Mouse (Mus musculus) megakaryocyte, embryonic 14.5 days (primary cell): Measurements from ENCODE around the gene Il20. TPM values are rescaled to one million over a fixed set of nuclear protein-coding genes. Genes with fewer than 3 reads are reported as not detected.

Experiments used
- H3K27me3 ChIP-seq: replicated peaks from 2 replicates; pipeline ENCODE3; 2012; ENCODE audit warnings: inconsistent platforms
- H3K36me3 ChIP-seq: replicated peaks from 2 replicates; pipeline ENCODE3; 2012; ENCODE audit warnings: low read length, inconsistent platforms, mixed read lengths
- H3K4me1 ChIP-seq: 2 replicates; pipeline ENCODE4 v1.6.1; 2012; ENCODE audit warnings: inconsistent platforms
- H3K4me3 ChIP-seq: replicated peaks from 2 replicates; pipeline ENCODE3; 2012; ENCODE audit warnings: moderate library complexity, mild to moderate bottlenecking, inconsistent platforms
- H3K9me3 ChIP-seq: 2 replicates; pipeline ENCODE4 v1.6.1; 2012; ENCODE audit warnings: inconsistent platforms
- FLI1 ChIP-seq: IDR thresholded peaks from 2 replicates; pipeline ENCODE4 v1.6.1; 2012; ENCODE audit warnings: low read length, inconsistent platforms, mixed read lengths
- GATA1 ChIP-seq: IDR thresholded peaks from 3 replicates; pipeline ENCODE4 v1.6.1; 2012; ENCODE audit warnings: mixed read lengths, low read length, inconsistent platforms, borderline replicate concordance
- polyA plus RNA-seq: library from polyadenylated mRNA; stranded (reverse); fragments of >175 nt; gene quantifications from 2 replicates; pipeline ENCODE4 v1.2.3, GENCODE M21; 2012; ENCODE audit warnings: low replicate concordance; ENCODE audit not compliant: insufficient read depth

Gene Il20
- not detected in 2 replicates for polyA plus RNA-seq

DNA sequence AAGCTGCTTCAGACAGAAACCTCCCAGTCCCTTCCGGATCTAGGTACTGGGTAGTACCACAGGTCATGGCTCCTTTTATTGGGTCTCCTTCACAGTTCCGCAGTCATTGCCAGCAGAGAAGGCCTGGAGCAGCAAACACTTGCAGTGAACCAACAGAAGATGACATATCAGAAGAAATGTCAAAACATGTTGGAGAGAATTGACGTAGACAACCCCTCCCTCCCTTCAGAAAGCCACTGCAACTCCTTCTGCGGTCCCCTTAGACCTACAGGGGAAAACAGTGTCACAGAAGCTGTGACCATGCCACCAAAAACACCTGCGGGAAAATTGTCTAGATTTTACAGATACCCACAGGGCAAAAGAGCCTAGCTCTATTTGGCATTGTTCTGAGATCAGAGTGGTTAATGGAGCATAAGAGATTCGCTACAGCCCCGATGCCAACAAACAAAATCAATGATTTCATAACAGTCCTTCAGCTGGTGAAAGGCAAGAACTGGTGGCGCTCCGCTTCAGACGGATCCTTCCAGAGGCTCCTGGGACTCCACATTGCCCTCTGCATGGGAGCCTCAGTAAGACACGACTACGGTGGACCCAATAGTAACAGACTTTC lies at the start of gene Il20:
Il20 (minus strand) TSS at position 51 of the 610 bp plus-strand sequence.
- TF ChIP-seq GATA1 (no peak), FLI1 (no peak)

DNA sequence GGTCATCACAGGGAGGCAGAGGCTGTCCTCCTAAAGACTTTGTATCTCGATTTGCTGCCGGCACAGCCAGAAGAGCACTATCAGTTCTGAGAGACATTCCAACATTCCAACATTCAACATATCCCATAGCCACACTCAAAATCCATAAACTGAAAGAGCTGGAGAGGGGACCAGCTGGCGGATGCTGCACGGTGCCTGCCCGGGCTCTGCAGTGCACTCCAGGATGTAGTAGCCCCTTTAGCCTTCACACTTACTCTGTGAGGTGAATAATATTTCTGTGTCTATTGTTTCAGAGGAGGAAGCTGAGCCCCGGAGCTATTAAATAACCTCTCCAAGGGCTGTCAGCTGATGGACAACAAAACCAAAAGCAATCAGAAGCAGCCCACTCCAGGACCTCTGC lies 35.7 kb upstream of the Il20 start:
- no peaks in the 10 kb centered on the region for H3K36me3 ChIP-seq
- H3K4me1 ChIP-seq: peaks cover 14% of the 10 kb centered on the region; the same call in 1 of the 2 replicates

More for the DNA sequence above, at the start of gene Il20:
- peaks cover 10% of the 10 kb centered on the region for H3K27me3 ChIP-seq
- no peak within 1 kb of the TSS for H3K4me3 ChIP-seq
- H3K4me1 ChIP-seq: no peaks in the 10 kb centered on the region
- H3K9me3 ChIP-seq: peaks cover 6% of the 10 kb centered on the region; the same call in 1 of the 2 replicates
- H3K36me3 ChIP-seq: no peaks in the 10 kb centered on the region

DNA sequence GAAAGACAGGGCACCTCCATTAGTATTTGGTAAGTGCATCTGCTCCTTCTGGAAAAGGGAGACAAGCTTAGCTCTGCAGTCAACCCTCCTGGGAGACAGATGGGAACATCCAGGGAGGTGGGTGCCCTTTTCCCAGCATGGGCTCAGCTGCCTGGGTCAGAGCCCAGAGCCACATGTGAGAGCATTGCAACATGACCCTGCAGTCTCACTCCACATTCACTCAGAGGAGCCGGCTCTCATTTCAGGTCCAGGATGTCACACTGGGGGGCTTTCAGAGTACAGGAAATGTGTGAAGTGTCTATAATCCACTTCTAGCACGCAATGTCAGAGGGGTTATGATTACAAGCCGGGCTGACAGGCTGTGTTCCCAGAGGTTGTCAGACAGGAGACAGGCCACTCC lies 30.6 kb upstream of the Il20 start:
- no peak overlapping the region for H3K4me3 ChIP-seq
- TF ChIP-seq FLI1: no peak
- no peak for TF ChIP-seq GATA1

More for the DNA sequence above, 35.7 kb upstream of the Il20 start:
- Histone ChIP-seq H3K9me3 (0 out of 2 replicates have a peak, but pooled peaks cover 7% of the 10 kb centered on the region), H3K27me3 (peaks cover 36% of the 10 kb centered on the region), H3K4me3 (no peak overlapping the region)
- TF ChIP-seq FLI1 (no peak), GATA1 (no peak)

DNA sequence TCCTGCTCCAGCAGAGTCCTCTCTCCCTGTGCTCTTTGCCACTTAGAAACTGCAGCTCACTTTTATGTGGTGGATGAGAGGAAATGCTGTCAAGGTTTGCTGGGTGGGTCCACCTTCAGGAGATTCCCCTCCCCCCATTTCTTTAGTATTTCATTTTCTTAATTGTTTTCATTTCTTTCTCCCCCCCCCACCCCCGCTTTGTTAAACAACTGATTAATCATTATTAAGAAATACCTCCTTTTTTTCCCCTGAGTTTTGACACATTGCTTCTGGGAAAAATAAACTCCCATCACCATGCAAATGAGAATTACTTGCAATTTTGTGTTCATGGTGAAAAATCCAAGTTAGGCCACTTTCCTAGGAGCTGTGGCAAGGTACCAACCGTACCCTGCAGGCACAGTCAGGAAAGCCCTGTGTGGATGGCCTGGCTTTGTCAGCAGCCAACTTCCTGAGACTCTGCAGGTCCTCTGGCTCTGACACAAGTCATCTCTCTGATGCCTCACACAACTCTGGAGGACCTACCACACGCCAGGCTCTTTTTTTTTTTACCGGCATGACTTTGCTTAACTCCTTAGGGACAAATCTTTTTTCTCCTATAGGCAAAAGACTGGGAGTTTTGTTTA lies 28.9 kb upstream of the Il20 start, which contains the start of gene Il19:
Il19 (minus strand) TSS at position 51 of the 623 bp plus-strand sequence.
- Histone ChIP-seq H3K27me3 (peaks cover 46% of the 10 kb centered on the region), H3K36me3 (no peaks in the 10 kb centered on the region)
- no peak for TF ChIP-seq FLI1
- TF ChIP-seq GATA1: no peak

More for the DNA sequence above, 30.6 kb upstream of the Il20 start:
- H3K9me3 ChIP-seq: no peaks in the 10 kb centered on the region
- H3K36me3 ChIP-seq: no peaks in the 10 kb centered on the region
- peaks cover 3% of the 10 kb centered on the region; the same call in 1 of the 2 replicates for H3K4me1 ChIP-seq
- peaks cover 42% of the 10 kb centered on the region for H3K27me3 ChIP-seq

DNA sequence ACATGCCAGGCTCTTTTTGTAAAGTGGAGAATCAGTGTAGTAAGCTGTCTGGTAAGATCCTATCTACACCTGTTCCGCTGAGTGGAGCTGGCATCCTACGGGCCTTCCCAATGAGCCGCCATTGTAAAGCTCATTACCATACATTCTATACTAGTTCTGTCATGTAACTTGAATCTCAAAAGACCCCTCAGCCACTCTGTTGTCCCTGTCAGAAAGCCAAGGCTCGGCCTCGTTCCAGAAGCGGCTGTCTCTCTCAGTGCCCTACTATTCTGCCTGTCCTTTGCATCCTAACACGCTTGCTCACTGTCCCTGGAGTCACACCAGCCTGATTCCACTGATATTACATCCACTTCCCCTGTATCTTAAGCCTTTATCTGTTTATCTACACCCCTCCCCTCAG lies 26.9 kb upstream of the Il20 start:
- Histone ChIP-seq H3K4me3 (no peak overlapping the region), H3K9me3 (no peaks in the 10 kb centered on the region), H3K4me1 (peaks cover 3% of the 10 kb centered on the region; the same call in 1 of the 2 replicates), H3K36me3 (no peaks in the 10 kb centered on the region), H3K27me3 (peaks cover 44% of the 10 kb centered on the region)
- TF ChIP-seq FLI1: no peak
- no peak for TF ChIP-seq GATA1

More for the DNA sequence above, 28.9 kb upstream of the Il20 start, which contains the start of gene Il19:
- H3K4me3 ChIP-seq: no peak within 1 kb of the TSS
- no peaks in the 10 kb centered on the region for H3K9me3 ChIP-seq
- H3K4me1 ChIP-seq: peaks cover 3% of the 10 kb centered on the region; the same call in 1 of the 2 replicates

DNA sequence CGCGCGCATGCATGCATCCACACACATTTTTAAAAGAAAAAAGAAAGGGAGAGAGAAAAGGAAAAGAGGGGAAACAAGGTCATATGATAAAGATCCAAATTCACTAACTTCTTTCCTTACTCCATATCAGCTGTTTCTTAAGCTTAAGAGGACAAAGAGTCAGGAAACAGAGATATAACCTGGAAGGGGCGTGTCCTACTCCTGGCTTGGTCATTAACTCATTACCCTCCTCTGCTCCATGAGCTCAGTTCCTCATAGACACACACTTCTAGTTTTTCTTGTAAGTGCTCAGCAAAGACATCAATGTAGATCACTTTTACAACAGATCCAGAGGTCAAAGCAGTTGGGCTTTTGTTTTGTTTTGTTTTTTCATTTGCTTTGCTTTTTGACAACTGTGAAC lies 25.9 kb upstream of the Il20 start:
- Histone ChIP-seq H3K4me3 (no peak overlapping the region), H3K4me1 (peaks cover 3% of the 10 kb centered on the region; the same call in 1 of the 2 replicates), H3K36me3 (no peaks in the 10 kb centered on the region), H3K9me3 (no peaks in the 10 kb centered on the region), H3K27me3 (peaks cover 40% of the 10 kb centered on the region)
- TF ChIP-seq FLI1 (no peak), GATA1 (no peak)

DNA sequence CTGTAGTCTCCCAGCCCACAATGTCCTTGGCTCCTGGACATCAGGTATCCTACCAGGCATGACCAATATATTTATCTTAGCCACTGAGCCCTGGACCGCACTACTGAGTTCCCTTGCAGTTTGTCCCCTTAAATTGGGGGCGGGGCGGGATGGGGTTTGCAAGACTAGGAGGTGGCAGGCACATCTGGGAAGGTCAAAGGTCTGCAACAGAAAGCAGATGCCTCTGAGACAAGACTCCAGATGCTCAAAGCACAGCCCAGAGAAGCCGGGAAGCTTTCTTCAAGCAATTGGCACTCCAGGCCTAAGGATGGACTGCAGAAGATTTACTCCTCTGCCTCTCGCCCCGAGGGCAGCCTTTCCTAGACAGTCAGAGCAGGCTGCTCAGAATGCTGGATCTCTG lies 25.1 kb upstream of the Il20 start:
- H3K4me1 ChIP-seq: peaks cover 3% of the 10 kb centered on the region; the same call in 1 of the 2 replicates
- H3K4me3 ChIP-seq: no peak overlapping the region
- H3K36me3 ChIP-seq: no peaks in the 10 kb centered on the region
- TF ChIP-seq GATA1 (no peak), FLI1 (no peak)
- H3K27me3 ChIP-seq: peaks cover 33% of the 10 kb centered on the region
- H3K9me3 ChIP-seq: no peaks in the 10 kb centered on the region

DNA sequence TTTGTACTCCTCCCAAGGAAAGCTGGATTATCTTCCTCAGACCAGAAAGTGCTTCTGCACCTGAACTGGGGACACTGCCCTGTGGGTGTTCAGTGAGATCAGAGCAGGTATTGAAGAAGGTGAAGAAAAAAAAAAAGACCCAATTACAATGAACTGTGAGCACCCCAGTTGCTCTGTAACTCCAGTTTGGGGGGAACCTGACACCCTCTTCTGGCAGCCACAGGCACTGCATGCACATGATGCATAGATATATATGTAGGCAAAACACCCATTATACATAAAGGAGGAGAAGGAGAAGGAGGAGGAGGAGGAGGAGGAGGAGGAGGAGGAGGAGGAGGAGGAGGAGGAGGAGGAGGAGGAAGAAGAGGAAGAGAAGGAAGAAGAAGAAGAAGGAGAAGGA lies 15.2 kb upstream of the Il20 start:
- H3K27me3 ChIP-seq: peaks cover 17% of the 10 kb centered on the region
- TF ChIP-seq GATA1 (no peak), FLI1 (no peak)
- H3K36me3 ChIP-seq: no peaks in the 10 kb centered on the region
- no peaks in the 10 kb centered on the region for H3K4me1 ChIP-seq
- H3K4me3 ChIP-seq: no peak overlapping the region
- H3K9me3 ChIP-seq: no peaks in the 10 kb centered on the region

DNA sequence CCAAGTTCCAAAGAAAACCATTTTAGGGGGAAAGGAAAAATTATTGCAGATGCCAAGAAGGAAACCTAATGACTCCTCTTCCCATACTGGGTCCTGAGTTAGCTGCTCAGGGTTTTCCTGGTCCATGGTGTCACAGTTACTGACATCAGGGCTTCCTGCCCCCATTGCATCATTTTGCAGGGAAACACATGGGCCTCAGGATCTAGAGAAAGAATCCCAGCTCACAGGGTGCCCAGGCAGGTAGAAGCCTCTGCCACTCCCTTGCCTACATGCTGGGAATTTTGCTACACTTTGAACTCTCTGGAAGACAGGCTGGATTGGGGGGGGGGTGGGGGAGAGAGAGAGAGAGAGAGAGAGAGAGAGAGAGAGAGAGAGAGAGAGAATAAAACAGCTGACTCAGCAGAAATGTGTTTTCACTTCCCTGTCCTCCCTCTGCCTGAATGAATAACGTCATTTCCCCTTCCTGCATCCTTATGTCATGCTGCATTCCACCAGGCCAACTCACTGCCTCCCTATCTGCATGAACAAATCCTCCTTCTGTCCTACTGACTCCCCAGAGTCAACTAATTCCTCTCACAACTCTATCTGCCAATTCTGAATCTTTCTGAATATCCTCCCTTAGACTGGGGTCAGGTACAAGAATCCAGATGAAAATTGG lies 7.2 kb upstream of the Il20 start:
- no peaks in the 10 kb centered on the region for H3K36me3 ChIP-seq
- TF ChIP-seq GATA1: no peak
- TF ChIP-seq FLI1: no peak
- no peaks in the 10 kb centered on the region for H3K27me3 ChIP-seq

DNA sequence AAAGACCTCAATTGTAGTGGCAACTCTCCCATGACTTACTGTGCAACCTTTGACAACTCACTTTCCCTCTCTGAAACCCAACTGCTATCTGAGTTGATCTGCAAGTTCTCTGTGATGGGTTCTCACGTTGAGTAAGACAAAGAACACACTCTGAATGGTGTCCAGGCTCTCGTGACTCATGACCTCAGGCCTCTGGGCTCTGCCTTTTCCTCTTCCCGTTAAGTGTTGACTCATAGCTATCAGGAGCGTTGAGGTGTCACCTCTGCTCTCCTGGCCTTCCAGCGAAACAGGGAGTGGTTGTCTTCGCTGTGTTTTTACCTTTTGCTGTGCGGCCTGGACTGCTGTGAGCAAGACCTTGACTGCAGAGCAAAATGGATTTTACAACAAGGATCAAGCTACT lies 8.7 kb downstream of the Il20 start:
- no peak overlapping the region for H3K4me3 ChIP-seq
- H3K4me1 ChIP-seq: no peaks in the 10 kb centered on the region
- TF ChIP-seq GATA1 (no peak), FLI1 (no peak)
- no peaks in the 10 kb centered on the region for H3K9me3 ChIP-seq
- peaks cover 6% of the 10 kb centered on the region for H3K27me3 ChIP-seq
- no peaks in the 10 kb centered on the region for H3K36me3 ChIP-seq

More for the DNA sequence above, 7.2 kb upstream of the Il20 start:
- Histone ChIP-seq H3K9me3 (peaks cover 3% of the 10 kb centered on the region; the same call in 1 of the 2 replicates), H3K4me3 (no peak overlapping the region), H3K4me1 (peaks cover 7% of the 10 kb centered on the region)
